Mouse (Mus musculus) lung, postnatal 0 days (tissue): ENCODE results near the gene Rmi2.

Experiments used
- CTCF ChIP-seq: IDR thresholded peaks from 2 replicates; pipeline ENCODE4 v1.5.1; 2016; ENCODE audit warnings: antibody characterized with exemption, mild to moderate bottlenecking
- EP300 ChIP-seq: IDR thresholded peaks from 2 replicates; pipeline ENCODE4 v1.6.1; 2016; ENCODE audit warnings: antibody characterized with exemption, mild to moderate bottlenecking, control low read depth

DNA sequence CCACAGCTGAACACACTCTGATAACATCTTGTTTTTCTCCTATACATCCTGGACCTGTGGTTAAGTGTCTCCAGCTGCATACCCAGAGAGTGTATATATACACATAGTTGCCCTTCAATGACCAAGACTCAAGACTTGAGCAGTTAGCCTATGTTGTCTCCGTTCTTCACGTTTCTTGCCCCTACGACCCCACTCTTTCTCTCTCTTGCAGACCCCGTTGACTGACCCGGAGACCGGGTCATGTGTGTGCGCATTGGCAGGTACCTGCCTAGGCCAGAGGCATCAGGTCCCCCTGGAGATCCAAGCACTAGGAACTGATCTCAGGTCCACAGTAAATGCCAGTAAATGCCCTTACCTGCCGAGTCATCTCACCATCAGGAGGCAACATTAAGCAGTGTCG is 7.6 kb upstream of the Rmi2 start:
- TF ChIP-seq CTCF (no peak), EP300 (no peak)
